Mouse (Mus musculus) stomach, postnatal 0 days (tissue): Measurements from ENCODE around the gene Pgbd5.

ENCODE experiments used
- CTCF ChIP-seq: IDR thresholded peaks from 2 replicates; pipeline ENCODE4 v1.5.1; 2016; ENCODE audit warnings: antibody characterized with exemption, low read depth, mild to moderate bottlenecking, moderate library complexity
- EP300 ChIP-seq: optimal IDR thresholded peaks from 2 replicates; pipeline ENCODE3; 2016; ENCODE audit warnings: antibody characterized with exemption

- TF ChIP-seq CTCF (no peak), EP300 (no peak)
These were observed 20.5 kb downstream of the Pgbd5 start for GRCm38 (mm10) chr8:124418927-124419326.
